Mouse (Mus musculus): ENCODE data around the gene Vmn1r226. TPM values are rescaled to one million over a fixed set of nuclear protein-coding genes. Genes with fewer than 3 reads are reported as not detected.

Gene Vmn1r226
- not detected in 2 replicates for polyA plus RNA-seq (2012; rRNA removed)

- Histone ChIP-seq H3K4me1 (ENCODE audit: control insufficient read depth, insufficient read depth, low read length) (no peaks in the 10 kb centered on the region), H3K4me3 (replicated peaks; ENCODE audit: extremely low read depth, low read depth, low read length) (no peak within 1 kb of the TSS)
- TF ChIP-seq POLR2A (IDR thresholded peaks at IDR 0.05; ENCODE audit: borderline replicate concordance, extremely low read depth, low read depth, low read length), result no peak
- no peak for TF ChIP-seq CTCF (IDR thresholded peaks at IDR 0.05; ENCODE audit: insufficient read depth, low read length)
- DNase-seq, result no peak
Observed at GRCm38 (mm10) chr17:20682543-20682942, at the start of gene Vmn1r226. TSS of gene Vmn1r226 (plus strand) at chr17:20682843.

GRCm38 (mm10) chr17:20729543-20729942, 46.9 kb downstream of the Vmn1r226 start, which contains the start of gene Vmn1r227:
TSS of gene Vmn1r227 (plus strand) at chr17:20729843.
- TF ChIP-seq CTCF (IDR thresholded peaks at IDR 0.05; ENCODE audit: insufficient read depth, low read length) (no peak), POLR2A (IDR thresholded peaks at IDR 0.05; ENCODE audit: borderline replicate concordance, extremely low read depth, low read depth, low read length) (no peak)
- Histone ChIP-seq H3K4me1 (ENCODE audit: control insufficient read depth, insufficient read depth, low read length) (no peaks in the 10 kb centered on the region), H3K4me3 (replicated peaks; ENCODE audit: extremely low read depth, low read depth, low read length) (no peak within 1 kb of the TSS)
- WGBS, result 23% methylated on average over 1 of the region's 1 CpGs
- no peak for DNase-seq

Other genes with a start within 250 kb of the Vmn1r226 start
- not detected in 2 replicates for gene Vmn2r108, start 201.5 kb upstream of the Vmn1r226 start, polyA plus RNA-seq (2012; rRNA removed)
- gene Vmn1r225, start 184.7 kb upstream of the Vmn1r226 start, polyA plus RNA-seq (2012; rRNA removed), result not detected in 2 replicates
- gene Vmn2r109, start 118.1 kb upstream of the Vmn1r226 start, polyA plus RNA-seq (2012; rRNA removed), result not detected in 2 replicates
- not detected in 2 replicates for gene Vmn2r110, start 86.4 kb upstream of the Vmn1r226 start, polyA plus RNA-seq (2012; rRNA removed)
- gene Fpr-rs3, start 58.0 kb upstream of the Vmn1r226 start, polyA plus RNA-seq (2012; rRNA removed), result not detected in 2 replicates
- gene Vmn1r227, start 47.0 kb downstream of the Vmn1r226 start, polyA plus RNA-seq (2012; rRNA removed), result not detected in 2 replicates
- not detected in 2 replicates for gene Vmn1r228, start 103.3 kb downstream of the Vmn1r226 start, polyA plus RNA-seq (2012; rRNA removed)
- gene Vmn1r229, start 128.7 kb downstream of the Vmn1r226 start, polyA plus RNA-seq (2012; rRNA removed), result not detected in 2 replicates
- not detected in 2 replicates for gene Vmn1r230, start 157.6 kb downstream of the Vmn1r226 start, polyA plus RNA-seq (2012; rRNA removed)
- not detected in 2 replicates for gene Vmn1r231, start 222.2 kb downstream of the Vmn1r226 start, polyA plus RNA-seq (2012; rRNA removed)
- gene Vmn1r232, start 236.9 kb downstream of the Vmn1r226 start, polyA plus RNA-seq (2012; rRNA removed), result not detected in 2 replicates